Mouse (Mus musculus) heart, embryonic 12.5 days (tissue): Measurements from ENCODE around the gene Frs2. TPM values are rescaled to one million over a fixed set of nuclear protein-coding genes. Genes with fewer than 3 reads are reported as not detected.

Source experiments
- ATAC-seq: fragments of 200-750 bp; cut with Nextera tagmentation; 2 replicates; pipeline ENCODE4 v1.8.0; 2017; ENCODE audit warnings: moderate TSS enrichment, moderate library complexity; ENCODE audit not compliant: insufficient number of reproducible peaks, low FRiP score
- H3K27ac ChIP-seq: fragments of 300-500 bp; sonication (generic); 2 replicates; pipeline ENCODE4 v1.5.1; 2016; ENCODE audit warnings: mild to moderate bottlenecking, moderate library complexity; ENCODE audit not compliant: poor library complexity, severe bottlenecking
- H3K27me3 ChIP-seq: fragments of 300-500 bp; sonication (generic); replicated peaks from 2 replicates; pipeline ENCODE4 v1.6.1; 2016; ENCODE audit warnings: mild to moderate bottlenecking, moderate library complexity
- H3K36me3 ChIP-seq: fragments of 300-500 bp; sonication (generic); 2 replicates; pipeline ENCODE4 v1.6.1; 2016; ENCODE audit warnings: mild to moderate bottlenecking, moderate library complexity
- H3K4me1 ChIP-seq: fragments of 300-500 bp; sonication (generic); replicated peaks from 2 replicates; pipeline ENCODE4 v1.6.1; 2016; ENCODE audit warnings: mild to moderate bottlenecking
- H3K4me2 ChIP-seq: fragments of 300-500 bp; sonication (generic); 2 replicates; pipeline ENCODE4 v1.6.1; 2016; ENCODE audit warnings: mild to moderate bottlenecking, moderate library complexity
- H3K4me3 ChIP-seq: fragments of 300-500 bp; sonication (generic); 2 replicates; pipeline ENCODE4 v1.5.1; 2016; ENCODE audit warnings: mild to moderate bottlenecking
- H3K9ac ChIP-seq: fragments of 300-500 bp; sonication (generic); 2 replicates; pipeline ENCODE4 v1.6.1; 2016; ENCODE audit warnings: mild to moderate bottlenecking, moderate library complexity
- H3K9me3 ChIP-seq: fragments of 300-500 bp; sonication (generic); replicated peaks from 2 replicates; pipeline ENCODE4 v1.6.1; 2016; ENCODE audit warnings: mild to moderate bottlenecking, moderate library complexity
- WGBS: fragments of 180-500 bp; shearing (Covaris S2); methylation state at CpG from one replicate; pipeline ENCODE4 v1.1.7; 2016; 5-methylcytosine and 5-hydroxymethylcytosine counted together
- polyA plus RNA-seq: library from polyadenylated mRNA; unstranded; fragments of >200 nt; fragmentation: Nextera tagmentation; extraction: Ambion mirVana; gene quantifications from 2 replicates; pipeline ENCODE4 v1.2.1, GENCODE M21; 2016

The Frs2 gene
- polyA plus RNA-seq, 1 experiment from 2014 or later = 23.4 TPM

DNA sequence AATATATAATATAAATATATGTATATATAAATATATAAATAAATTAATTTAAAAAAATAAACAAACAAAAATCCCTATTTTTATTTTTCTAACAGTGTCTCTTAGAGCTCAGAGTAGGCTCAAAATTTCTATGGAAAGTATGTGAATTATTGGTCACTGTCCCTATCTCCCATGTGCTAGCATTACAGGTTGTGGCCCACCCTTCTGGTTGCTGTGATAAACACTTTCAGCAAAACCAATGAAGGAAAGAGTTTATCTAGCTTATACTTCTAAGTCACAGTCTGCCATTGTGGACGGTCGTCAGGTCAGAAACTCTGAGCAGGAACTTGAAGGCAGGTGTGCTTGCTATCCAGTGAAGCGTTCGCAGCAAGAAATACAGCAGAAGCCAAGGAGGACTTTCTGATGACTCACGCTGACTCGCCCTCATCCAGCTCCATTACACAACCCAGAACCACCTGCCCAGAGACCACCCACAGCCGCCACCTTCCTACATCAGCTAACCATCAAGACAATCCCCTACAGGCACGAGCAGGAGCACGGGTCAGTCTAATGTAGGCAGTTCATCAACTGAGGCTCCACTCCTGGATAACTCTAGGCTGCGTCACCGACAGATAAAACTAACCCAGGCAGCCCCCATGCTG, 18.6 kb upstream of the Frs2 start:
- H3K4me1 ChIP-seq = peaks cover 10% of the 10 kb centered on the region
- WGBS = 79% methylated on average over 11 of the region's 11 CpGs
- no peak overlapping the region for H3K9ac ChIP-seq
- H3K4me2 ChIP-seq = no peak overlapping the region
- no peaks in the 10 kb centered on the region for H3K27me3 ChIP-seq
- H3K4me3 ChIP-seq = no peak overlapping the region
- no peaks in the 10 kb centered on the region for H3K9me3 ChIP-seq
- no peaks in the 10 kb centered on the region for H3K36me3 ChIP-seq
- H3K27ac ChIP-seq = no peak overlapping the region
- ATAC-seq = peak; percentile 64; the same call in 1 of the 2 replicates

DNA sequence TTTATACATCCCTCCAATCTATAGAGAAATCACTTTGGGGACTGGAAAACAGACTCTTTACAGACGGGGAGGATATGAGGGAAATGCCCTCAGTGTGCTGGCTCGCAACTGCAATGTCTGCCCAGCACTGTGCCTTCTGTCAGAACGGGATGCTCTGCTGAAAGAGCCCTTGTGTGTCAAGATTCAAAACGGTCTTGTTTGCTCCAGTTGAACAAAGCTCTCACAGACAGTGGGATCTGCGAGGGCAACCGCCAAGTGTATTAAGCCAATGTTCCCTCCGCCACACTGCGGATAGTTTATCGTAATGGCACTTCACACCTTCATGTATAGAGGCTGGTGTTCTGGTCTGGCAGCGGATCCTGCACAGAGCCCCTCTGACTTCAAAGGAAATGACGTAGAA, 14.3 kb upstream of the Frs2 start:
- WGBS = 33% methylated on average over 11 of the region's 11 CpGs
- Histone ChIP-seq H3K36me3 (no peaks in the 10 kb centered on the region), H3K4me3 (0 out of 2 replicates have a peak overlapping the region, but pooled peaks have one; percentile 2), H3K9ac (0 out of 2 replicates have a peak overlapping the region, but pooled peaks have one; percentile 34), H3K9me3 (no peaks in the 10 kb centered on the region), H3K4me2 (peak overlapping the region; percentile 52), H3K27me3 (no peaks in the 10 kb centered on the region), H3K4me1 (peaks cover 5% of the 10 kb centered on the region), H3K27ac (no peak overlapping the region)
- ATAC-seq = no peak

DNA sequence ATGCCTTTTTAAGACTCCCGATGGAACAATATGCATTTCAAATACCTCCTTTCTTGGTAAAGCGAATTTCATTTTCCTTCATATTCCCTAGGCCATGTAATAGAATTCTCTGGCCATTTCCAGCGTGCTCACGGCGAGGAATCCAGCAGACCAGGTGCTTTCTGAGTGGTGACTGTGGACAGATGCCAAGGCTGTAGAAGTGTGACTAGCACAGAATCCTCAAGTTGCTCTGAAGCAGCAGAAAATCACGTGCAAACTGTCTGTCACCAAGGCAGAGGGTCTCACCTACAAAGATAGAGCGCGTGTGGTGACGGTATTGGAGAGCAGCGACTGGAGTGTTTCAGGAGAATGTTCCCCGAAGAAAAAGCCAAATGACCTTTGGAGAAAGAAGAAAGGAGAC, 11.8 kb upstream of the Frs2 start:
- ATAC-seq = no peak
- WGBS = 55% methylated on average over 11 of the region's 11 CpGs
- H3K27ac ChIP-seq = no peak overlapping the region

DNA sequence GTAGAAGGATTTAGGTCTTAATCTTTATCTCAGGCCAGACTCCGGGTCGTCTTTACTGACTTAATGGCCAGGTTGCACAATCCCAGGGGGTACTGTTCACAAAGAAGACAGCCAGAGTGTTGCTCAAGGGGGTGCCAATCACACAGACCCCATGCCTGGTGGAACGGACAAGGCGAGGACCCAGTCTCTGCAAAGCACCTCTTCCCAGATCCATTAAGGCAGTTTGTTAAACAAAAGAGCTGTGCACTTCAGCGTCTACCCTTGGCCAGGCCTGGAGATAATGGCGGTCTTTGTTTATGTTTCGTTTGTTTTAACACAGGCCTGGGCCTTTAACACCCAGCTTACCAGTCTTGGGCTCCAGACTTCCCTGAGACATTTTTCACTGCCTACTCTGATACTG, 3.9 kb upstream of the Frs2 start:
- Histone ChIP-seq H3K27me3 (no peaks in the 10 kb centered on the region), H3K4me3 (no peak overlapping the region), H3K36me3 (no peaks in the 10 kb centered on the region), H3K4me2 (peak overlapping the region; percentile 44), H3K27ac (peak overlapping the region; percentile 17; the same call in 1 of the 2 replicates), H3K9ac (no peak overlapping the region), H3K4me1 (peaks cover 29% of the 10 kb centered on the region), H3K9me3 (no peaks in the 10 kb centered on the region)
- 13% methylated on average over 7 of the region's 7 CpGs for WGBS
- ATAC-seq = no peak

More for the DNA sequence above, 11.8 kb upstream of the Frs2 start:
- H3K36me3 ChIP-seq = no peaks in the 10 kb centered on the region
- no peaks in the 10 kb centered on the region for H3K27me3 ChIP-seq
- no peaks in the 10 kb centered on the region for H3K9me3 ChIP-seq
- no peak overlapping the region for H3K4me3 ChIP-seq
- H3K4me1 ChIP-seq = peaks cover 5% of the 10 kb centered on the region
- no peak overlapping the region for H3K9ac ChIP-seq
- H3K4me2 ChIP-seq = peak overlapping the region; percentile 26; the same call in 1 of the 2 replicates

DNA sequence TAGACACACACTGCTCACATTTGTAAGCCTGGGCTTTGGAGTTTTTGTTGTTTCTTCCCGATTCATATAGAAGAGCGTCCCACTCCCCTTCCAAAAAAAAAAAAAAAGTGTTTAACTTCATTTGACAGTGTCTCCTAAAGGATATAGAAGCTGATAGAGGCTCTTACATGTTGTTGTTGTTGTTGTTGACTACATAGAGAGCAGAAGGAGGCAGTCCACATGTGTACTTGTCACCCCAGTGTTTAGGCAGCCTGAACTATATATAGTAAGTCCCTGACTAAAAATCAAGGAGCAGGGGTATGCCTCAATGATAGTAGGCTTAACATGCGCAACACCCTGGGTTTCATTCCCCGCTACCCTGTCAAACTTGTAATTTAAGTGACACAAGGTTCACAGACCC, 3.3 kb upstream of the Frs2 start:
- WGBS = 49% methylated on average over 4 of the region's 4 CpGs
- no peaks in the 10 kb centered on the region for H3K27me3 ChIP-seq
- H3K4me3 ChIP-seq = no peak overlapping the region
- H3K36me3 ChIP-seq = no peaks in the 10 kb centered on the region
- peak overlapping the region; percentile 17; the same call in 1 of the 2 replicates for H3K27ac ChIP-seq
- H3K4me1 ChIP-seq = peaks cover 29% of the 10 kb centered on the region
- ATAC-seq = no peak
- H3K9me3 ChIP-seq = no peaks in the 10 kb centered on the region
- peak overlapping the region; percentile 44 for H3K4me2 ChIP-seq
- H3K9ac ChIP-seq = no peak overlapping the region

DNA sequence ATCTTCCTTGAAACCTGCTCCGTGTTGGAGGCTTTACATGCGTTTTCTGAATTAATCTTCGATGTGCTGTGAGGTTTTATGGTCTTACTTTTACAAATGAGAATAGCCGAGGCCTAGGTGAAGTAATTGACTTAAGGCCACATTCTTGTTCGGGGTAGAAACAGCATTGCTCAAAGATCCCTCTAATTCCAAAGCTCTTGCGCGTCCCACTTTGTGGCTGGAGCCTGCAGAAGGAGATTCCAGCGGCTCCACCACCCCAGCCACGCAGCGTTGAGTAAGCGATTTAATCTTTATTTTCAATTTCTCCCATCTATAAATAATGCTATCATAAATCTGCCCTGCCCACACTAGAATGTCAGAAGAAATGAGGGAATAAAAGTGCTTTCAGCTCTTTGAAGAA, 2.9 kb upstream of the Frs2 start:
- Histone ChIP-seq H3K9me3 (no peaks in the 10 kb centered on the region), H3K36me3 (no peaks in the 10 kb centered on the region), H3K4me2 (peak overlapping the region; percentile 82), H3K9ac (no peak overlapping the region), H3K4me1 (peaks cover 34% of the 10 kb centered on the region), H3K27me3 (no peaks in the 10 kb centered on the region), H3K27ac (peak overlapping the region; percentile 17; the same call in 1 of the 2 replicates), H3K4me3 (peak overlapping the region; percentile 7; the same call in 1 of the 2 replicates)
- WGBS = 13% methylated on average over 11 of the region's 11 CpGs
- ATAC-seq = no peak

DNA sequence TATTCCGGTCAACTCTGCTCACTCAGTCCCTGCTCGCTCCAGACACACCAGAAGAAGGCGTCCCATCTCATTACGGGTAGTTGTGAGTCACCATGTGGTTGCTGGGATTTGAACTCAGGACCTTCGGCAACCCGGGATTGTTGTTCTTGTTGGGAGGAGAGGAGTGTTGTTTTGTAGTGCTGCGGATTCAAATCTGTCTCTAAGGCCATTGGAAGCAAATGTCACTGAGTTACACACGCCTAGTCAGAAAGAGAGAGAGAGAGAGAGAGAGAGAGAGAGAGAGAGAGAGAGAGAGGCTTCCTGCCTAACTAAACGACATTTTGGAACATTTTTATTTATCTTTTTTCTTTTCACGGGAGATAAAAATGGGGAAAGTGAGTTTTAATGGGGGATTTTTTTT, 2.4 kb upstream of the Frs2 start:
- Histone ChIP-seq H3K36me3 (no peaks in the 10 kb centered on the region), H3K9ac (no peak overlapping the region), H3K4me2 (peak overlapping the region; percentile 82), H3K27me3 (no peaks in the 10 kb centered on the region), H3K4me1 (peaks cover 36% of the 10 kb centered on the region), H3K4me3 (0 out of 2 replicates have a peak overlapping the region, but pooled peaks have one; percentile 3), H3K9me3 (no peaks in the 10 kb centered on the region), H3K27ac (no peak overlapping the region)
- WGBS = 21% methylated on average over 10 of the region's 10 CpGs
- no peak for ATAC-seq

DNA sequence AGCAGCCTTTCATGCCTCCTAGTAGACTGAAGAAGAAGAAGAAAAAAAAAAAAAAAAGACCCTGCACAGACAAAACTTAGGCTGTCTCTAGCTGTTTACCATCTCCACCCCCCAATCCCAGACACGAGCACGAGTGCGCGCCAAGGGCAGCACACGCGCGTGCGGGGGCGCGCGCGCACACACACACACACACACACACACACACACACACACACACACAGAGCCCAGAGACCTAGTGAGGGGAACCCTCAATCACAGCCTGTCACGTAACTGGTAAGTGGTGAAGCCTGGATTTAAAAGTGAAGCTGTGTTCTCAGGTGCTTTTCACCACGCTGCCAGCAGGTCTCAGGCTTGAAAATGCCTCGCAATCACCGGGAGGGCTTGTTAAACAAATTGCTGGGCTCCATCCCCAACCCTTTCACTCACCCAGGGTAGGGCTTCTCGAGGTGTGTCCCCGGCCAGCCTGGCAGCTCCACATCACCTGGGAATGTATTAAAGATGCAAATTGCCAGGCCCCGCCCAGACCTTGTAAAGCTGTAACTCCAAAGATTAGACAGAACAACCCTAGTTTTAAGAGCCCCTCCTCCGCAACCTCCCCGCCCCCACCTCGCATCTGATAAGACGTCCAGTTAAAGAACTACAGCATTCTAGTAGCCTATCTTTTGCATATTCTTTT, 1.7 kb upstream of the Frs2 start:
- H3K9me3 ChIP-seq = no peaks in the 10 kb centered on the region
- peak overlapping the region; percentile 89 for H3K4me3 ChIP-seq
- peak overlapping the region; percentile 82 for H3K4me2 ChIP-seq
- H3K4me1 ChIP-seq = peaks cover 43% of the 10 kb centered on the region
- ATAC-seq = no peak
- H3K36me3 ChIP-seq = no peaks in the 10 kb centered on the region
- 2% methylated on average over 23 of the region's 23 CpGs for WGBS
- no peaks in the 10 kb centered on the region for H3K27me3 ChIP-seq
- H3K9ac ChIP-seq = peak overlapping the region; percentile 71
- peak overlapping the region; percentile 41 for H3K27ac ChIP-seq

DNA sequence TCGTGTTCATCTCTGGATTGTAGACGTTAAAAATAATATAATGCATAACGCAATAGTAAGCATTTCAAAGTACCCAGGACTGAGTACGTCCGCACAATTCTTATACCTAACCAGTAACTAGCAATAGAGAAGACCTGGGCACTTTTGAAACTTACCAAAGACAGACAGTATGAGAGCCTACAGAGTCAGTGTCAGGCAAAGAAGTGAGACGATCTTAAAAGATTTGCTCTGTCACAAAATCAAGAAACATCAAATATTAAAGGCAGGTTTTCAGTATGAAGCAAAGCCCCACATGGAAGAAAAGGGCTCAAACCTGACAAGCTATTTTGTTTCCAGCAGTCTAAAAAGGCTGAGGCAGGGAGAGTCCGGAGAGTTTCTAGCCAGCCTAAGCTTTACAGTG, 907 bp upstream of the Frs2 start:
- Histone ChIP-seq H3K4me1 (peaks cover 51% of the 10 kb centered on the region), H3K4me3 (peak overlapping the region; percentile 89), H3K27me3 (no peaks in the 10 kb centered on the region), H3K9ac (no peak overlapping the region), H3K4me2 (peak overlapping the region; percentile 76), H3K27ac (peak overlapping the region; percentile 71), H3K36me3 (no peaks in the 10 kb centered on the region), H3K9me3 (no peaks in the 10 kb centered on the region)
- ATAC-seq = no peak
- WGBS = 23% methylated on average over 7 of the region's 7 CpGs

DNA sequence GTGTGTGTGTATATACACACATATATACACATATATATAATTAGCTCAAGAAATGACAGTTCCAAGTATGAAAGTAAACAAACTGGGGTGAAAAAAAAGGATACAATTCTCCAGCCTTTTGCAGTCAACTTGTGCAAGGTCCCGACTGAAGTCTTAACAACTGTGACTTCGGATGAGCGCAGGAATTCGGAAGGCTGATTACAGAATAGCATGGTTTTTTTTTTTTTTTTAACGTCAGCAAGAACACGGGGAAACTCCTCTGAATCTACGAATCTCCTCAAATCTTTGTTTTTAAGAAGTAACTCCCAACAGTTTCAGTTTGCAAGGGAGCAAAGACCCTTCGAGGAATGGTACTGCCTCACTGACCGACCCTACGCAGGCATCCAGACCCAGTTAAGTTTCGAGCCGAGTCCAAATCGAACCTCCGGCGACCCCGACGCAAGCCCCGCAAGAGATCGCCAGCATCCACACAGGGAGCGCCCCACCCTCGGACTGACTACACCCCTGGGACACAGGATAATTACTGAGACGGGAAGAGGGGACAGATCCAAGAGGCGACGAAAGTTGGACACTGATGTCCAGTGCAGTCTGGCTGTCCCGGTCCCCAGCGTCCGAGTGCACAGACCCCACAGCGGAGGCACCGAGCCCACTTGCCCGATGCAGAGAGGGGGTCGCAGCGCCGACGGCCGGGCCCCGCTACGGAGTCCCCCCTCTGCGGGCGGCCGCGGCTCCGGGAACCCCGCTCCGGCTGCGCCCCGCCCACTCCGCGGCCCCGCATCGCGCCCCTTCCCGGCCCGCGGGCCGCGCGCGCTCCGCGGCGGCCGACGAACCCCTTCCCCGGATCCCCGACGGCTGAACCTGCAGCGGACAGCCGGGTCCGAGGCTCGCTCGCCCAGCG, 622 bp downstream of the Frs2 start:
- H3K4me2 ChIP-seq = peak overlapping the region; percentile 76
- H3K4me3 ChIP-seq = peak overlapping the region; percentile 89
- peaks cover 55% of the 10 kb centered on the region for H3K4me1 ChIP-seq
- WGBS = under 1% methylated on average over 70 of the region's 72 CpGs
- ATAC-seq = peak; percentile 53
- H3K27ac ChIP-seq = peak overlapping the region; percentile 95
- H3K36me3 ChIP-seq = no peaks in the 10 kb centered on the region
- peak overlapping the region; percentile 99 for H3K9ac ChIP-seq
- H3K9me3 ChIP-seq = no peaks in the 10 kb centered on the region
- H3K27me3 ChIP-seq = no peaks in the 10 kb centered on the region

DNA sequence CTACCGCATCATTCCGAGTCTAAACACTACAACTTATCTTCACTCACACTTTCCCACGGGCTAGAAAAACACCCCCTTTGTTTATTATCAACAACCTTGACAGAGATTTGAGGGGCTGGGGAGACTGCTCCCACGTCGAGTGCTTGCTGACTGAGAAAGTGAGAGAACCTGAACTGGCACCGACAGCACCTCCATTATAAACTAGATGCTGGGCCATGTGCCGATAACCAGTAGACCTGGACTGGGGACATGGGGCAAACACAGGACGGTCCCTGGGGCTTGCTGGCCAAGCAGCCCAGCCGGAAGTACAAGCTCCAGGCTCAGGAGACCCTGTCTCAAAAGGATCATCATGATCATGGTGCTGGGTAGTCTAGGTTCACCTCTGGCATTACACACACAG, 1.9 kb downstream of the Frs2 start:
- Histone ChIP-seq H3K27ac (peak overlapping the region; percentile 50), H3K9me3 (no peaks in the 10 kb centered on the region), H3K4me1 (peaks cover 49% of the 10 kb centered on the region), H3K9ac (peak overlapping the region; percentile 72), H3K27me3 (no peaks in the 10 kb centered on the region), H3K36me3 (no peaks in the 10 kb centered on the region), H3K4me2 (peak overlapping the region; percentile 76), H3K4me3 (peak overlapping the region; percentile 45)
- ATAC-seq = no peak
- WGBS = 12% methylated on average over 9 of the region's 9 CpGs
